Mouse (Mus musculus): ENCODE measurements around the gene E430018J23Rik.
"Not testable (repeated sequence)": the region's sequence is repeated elsewhere in the genome, so short reads cannot be mapped to it uniquely, and the experiment has no call there.

DNA sequence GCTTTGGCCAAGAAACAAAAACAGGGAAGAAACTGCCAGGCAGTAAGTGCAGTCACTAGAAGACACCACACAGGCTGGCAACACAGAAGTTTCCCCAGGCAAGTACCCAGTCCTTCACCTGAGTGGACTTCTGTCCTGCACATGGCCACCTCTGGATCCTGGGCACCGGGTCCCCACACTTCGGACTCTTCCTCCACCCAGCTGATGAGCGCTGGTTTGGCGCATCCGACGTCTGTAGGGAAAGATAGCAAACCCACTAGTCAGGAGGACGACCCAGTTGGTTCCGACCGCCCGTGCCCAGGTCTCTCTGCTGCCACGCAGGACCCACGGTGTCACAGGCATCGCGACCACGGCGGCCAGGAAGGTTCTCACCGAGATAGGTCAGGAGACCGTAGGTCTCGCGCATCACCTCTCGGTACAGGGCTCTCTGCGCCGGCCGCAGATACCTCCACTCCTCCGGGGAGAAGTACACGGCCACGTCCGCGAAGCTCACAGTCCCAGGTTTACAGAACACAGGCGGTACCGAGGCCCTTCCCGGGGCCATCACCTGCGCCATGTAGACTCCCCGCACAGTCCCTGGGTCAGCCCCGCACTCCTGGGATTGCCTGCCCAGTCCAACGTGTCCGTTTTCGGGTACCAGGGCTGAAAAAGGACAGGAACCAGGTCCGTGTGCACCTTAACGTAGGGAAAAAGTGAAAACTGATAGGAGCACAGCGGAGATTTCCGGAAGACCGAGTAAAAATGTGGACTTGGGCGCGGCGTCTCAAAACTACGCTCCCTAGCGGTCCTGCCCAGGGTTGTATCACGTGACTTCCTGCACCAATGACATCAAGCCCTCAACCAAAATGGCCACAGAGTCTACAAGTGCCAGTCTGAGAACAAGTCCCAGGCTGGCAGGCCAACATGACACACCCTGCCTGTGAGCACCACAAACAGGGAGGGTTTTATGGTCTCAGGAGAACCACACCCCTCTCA is 17.9 kb downstream of the E430018J23Rik start, which contains the start of gene Zfp747:
- peak; percentile 68 for TF ChIP-seq CTCF (IDR thresholded peaks at IDR 0.05; ENCODE audit: control insufficient read depth, insufficient read depth, low read length)
- TF ChIP-seq POLR2A (IDR thresholded peaks at IDR 0.05; ENCODE audit: borderline replicate concordance, control insufficient read depth, low read depth, low read length): not testable (repeated sequence)

Measured in bone marrow, adult 2 months (tissue).